Comparison of ENCODE assay signal across 20 mouse cellular contexts in genomic region chr8:108973639-108974325, GRCm38 (mm10).
A peak's percentile ranks its signal among the peaks of the same experiment; 100 is the strongest.
DNase-seq lines count a peak whose midpoint lies in the region; ATAC-seq and TF ChIP-seq lines count a peak whose summit lies in the region.
"Had no signal": no experiment of that assay in that cellular context is flagged by ENCODE, and none has a peak within 500 bp of the region (broad histone marks: within the 10 kb centered on the region; RNA-seq: fewer than 3 reads in every experiment).

No protein-coding gene starts in this region.

- no peaks in the 10 kb centered on the region for H3K9me3 ChIP-seq in liver, postnatal 0 days (ENCODE audit: low read length)
- no peaks in the 10 kb centered on the region for H3K9me3 ChIP-seq in forebrain, embryonic 13.5 days (replicated peaks)
- H3K9me3 ChIP-seq: embryonic facial prominence, embryonic 10.5 days; hindbrain, embryonic 10.5 days; liver, embryonic 15.5 days; neural tube, embryonic 13.5 days had no signal

- H3K36me3 ChIP-seq in liver, postnatal 0 days (replicated peaks; ENCODE audit: insufficient read depth, low read length) = no peaks in the 10 kb centered on the region
- H3K36me3 ChIP-seq in forebrain, embryonic 13.5 days (ENCODE audit: poor library complexity, severe bottlenecking) = no peaks in the 10 kb centered on the region
- H3K36me3 ChIP-seq: embryonic facial prominence, embryonic 10.5 days; hindbrain, embryonic 10.5 days; liver, embryonic 15.5 days; neural tube, embryonic 13.5 days had no signal

- no peak overlapping the region for H3K9ac ChIP-seq in liver, postnatal 0 days (replicated peaks)
- H3K9ac ChIP-seq in forebrain, embryonic 13.5 days = no peak overlapping the region
- H3K9ac ChIP-seq: liver, embryonic 15.5 days; neural tube, embryonic 13.5 days had no signal

- intact Hi-C loops in left cerebral cortex, postnatal 14 days (cut with DNase I) = no loop called here
- intact Hi-C loops in left cerebral cortex, postnatal 25 days (cut with DNase I) = no loop called here

- H3K4me1 ChIP-seq in liver, postnatal 0 days (ENCODE audit: insufficient read depth) = no peaks in the 10 kb centered on the region
- H3K4me1 ChIP-seq in forebrain, embryonic 13.5 days = no peaks in the 10 kb centered on the region
- H3K4me1 ChIP-seq: liver, embryonic 15.5 days; neural tube, embryonic 13.5 days had no signal

- no peak for TF ChIP-seq CTCF in liver, postnatal 0 days (IDR thresholded peaks at IDR 0.05; ENCODE audit: low read depth)

- ATAC-seq in liver, postnatal 0 days = no peak
- no peak for ATAC-seq in forebrain, embryonic 13.5 days
- ATAC-seq: forebrain, embryonic 14.5 days had no signal

- 80% methylated on average over 9 of the region's 9 CpGs for WGBS in liver, postnatal 0 days (ENCODE audit: insufficient replicate concordance)
- WGBS in forebrain, embryonic 13.5 days = 88% methylated on average over 9 of the region's 9 CpGs

- H3K4me3 ChIP-seq in liver, postnatal 0 days (ENCODE audit: low read depth, low read length) = no peak overlapping the region
- H3K4me3 ChIP-seq in forebrain, embryonic 13.5 days = no peak overlapping the region
- H3K4me3 ChIP-seq: embryonic facial prominence, embryonic 10.5 days; hindbrain, embryonic 10.5 days; liver, embryonic 15.5 days; neural tube, embryonic 13.5 days had no signal

- H3K4me2 ChIP-seq in liver, postnatal 0 days (ENCODE audit: low read depth, low read length) = no peak overlapping the region
- H3K4me2 ChIP-seq in forebrain, embryonic 13.5 days = no peak overlapping the region
- H3K4me2 ChIP-seq: liver, embryonic 15.5 days; neural tube, embryonic 13.5 days had no signal

- no peak overlapping the region for H3K27ac ChIP-seq in liver, postnatal 0 days (ENCODE audit: low read depth)
- no peak overlapping the region for H3K27ac ChIP-seq in forebrain, embryonic 13.5 days
- H3K27ac ChIP-seq: embryonic facial prominence, embryonic 10.5 days; hindbrain, embryonic 10.5 days; liver, embryonic 15.5 days; neural tube, embryonic 13.5 days had no signal

- H3K27me3 ChIP-seq in liver, postnatal 0 days (ENCODE audit: insufficient read depth, low read length) = no peaks in the 10 kb centered on the region
- H3K27me3 ChIP-seq in forebrain, embryonic 13.5 days = no peaks in the 10 kb centered on the region
- H3K27me3 ChIP-seq: liver, embryonic 15.5 days; neural tube, embryonic 13.5 days had no signal

- DNase-seq in frontal cortex, adult 2 months (ENCODE audit: extremely low spot score in 1 of 2, low spot score in 1 of 2) = peak; percentile 15 to 59
- no peak for DNase-seq in frontal cortex, postnatal 25 days (ENCODE audit: low spot score in 2 of 2)
- DNase-seq in left cerebral cortex, postnatal 14 days (ENCODE audit: low spot score in 2 of 2) = peak; percentile 14 to 21
- no peak for DNase-seq in left cerebral cortex, adult 11 months (ENCODE audit: low spot score)
- peak; percentile 26 for DNase-seq in CD4-positive helper T cell, adult 2 months (ENCODE audit: low read depth, low spot score)
- peak; percentile 20 to 80 for DNase-seq in left cerebral cortex, postnatal 25 days (ENCODE audit: low spot score in 2 of 2)
- DNase-seq in liver, postnatal 0 days = no peak
- DNase-seq: adrenal gland, postnatal 10 days; cerebellum, adult 2 months; gastrocnemius, postnatal 10 days; heart, adult 18-20 months; kidney, adult 8-10 months; kidney, postnatal 4 days; lung, postnatal 14 days had no signal

- no peak for TF ChIP-seq EP300 in liver, postnatal 0 days (IDR thresholded peaks at IDR 0.05; ENCODE audit: low read depth)

Comparison
In these comparisons a context has a peak if more than half of its experiments do, and no peak if none do; other contexts are left out.
1. DNase-seq: peak in frontal cortex, adult 2 months (2 of 2), left cerebral cortex, postnatal 14 days (2 of 2), CD4-positive helper T cell, adult 2 months (single experiment) and left cerebral cortex, postnatal 25 days (2 of 2); none in frontal cortex, postnatal 25 days (0 of 2), left cerebral cortex, adult 11 months (single experiment) and liver, postnatal 0 days (single experiment).